Mouse (Mus musculus): ENCODE data around the gene Cyp2d10.
"Not testable (repeated sequence)": the region's sequence is repeated elsewhere in the genome, so short reads cannot be mapped to it uniquely, and the experiment has no call there.

The Cyp2d10 gene

DNA sequence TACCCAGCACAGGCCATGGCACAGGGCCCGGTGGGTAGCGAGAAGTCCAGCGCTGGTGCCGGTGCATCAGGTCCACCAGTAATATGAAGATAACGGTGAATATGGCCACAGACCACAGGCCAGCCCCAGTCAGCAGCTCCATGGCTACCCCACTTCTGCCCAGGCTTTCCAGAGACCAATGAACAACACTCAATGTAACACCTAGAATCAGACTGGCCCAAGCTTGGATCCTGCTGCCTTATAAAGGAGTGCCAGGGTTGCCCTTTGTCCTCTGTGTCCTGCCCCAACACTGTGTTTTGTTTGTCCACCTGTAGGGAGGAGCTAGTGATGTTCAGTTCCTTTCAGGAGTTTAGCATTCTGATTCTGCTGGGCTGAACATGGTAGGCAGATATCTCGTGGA is at the start of gene Cyp2d10:
TSS of gene Cyp2d10 (minus strand) at position 215 of the 400 bp plus-strand sequence.
- no peak for DNase-seq (ENCODE audit: low read depth, low spot score)

DNA sequence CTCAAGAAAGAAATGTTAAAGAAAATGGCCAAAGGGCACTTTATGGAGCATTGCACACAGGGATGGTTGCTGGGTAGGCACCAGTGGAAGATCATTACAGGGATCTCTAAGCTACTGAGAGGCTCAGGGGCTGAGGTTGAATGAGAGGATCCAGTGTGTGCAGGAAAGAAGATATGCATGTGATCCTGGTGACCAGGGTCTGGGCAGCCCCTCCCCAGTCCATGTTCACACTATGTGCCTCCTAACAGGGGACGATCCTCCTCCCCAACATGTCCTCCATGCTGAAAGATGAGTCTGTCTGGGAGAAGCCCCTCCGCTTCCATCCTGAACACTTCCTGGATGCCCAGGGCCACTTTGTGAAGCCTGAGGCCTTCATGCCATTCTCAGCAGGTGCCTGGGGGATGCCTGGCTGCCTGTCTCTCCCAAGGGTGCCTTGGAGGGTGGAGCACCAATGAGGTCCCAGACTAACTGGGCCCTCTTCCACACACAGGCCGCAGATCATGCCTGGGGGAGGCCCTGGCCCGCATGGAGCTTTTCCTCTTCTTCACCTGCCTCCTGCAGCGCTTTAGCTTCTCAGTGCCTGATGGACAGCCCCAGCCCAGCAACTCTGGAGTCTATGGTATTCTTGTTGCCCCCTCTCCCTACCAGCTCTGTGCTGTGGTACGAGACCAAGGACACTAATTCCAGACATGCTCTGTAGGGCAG is 49.2 kb upstream of the Cyp2d10 start:
- DNase-seq (ENCODE audit: low read depth, low spot score), result not testable (repeated sequence)

DNA sequence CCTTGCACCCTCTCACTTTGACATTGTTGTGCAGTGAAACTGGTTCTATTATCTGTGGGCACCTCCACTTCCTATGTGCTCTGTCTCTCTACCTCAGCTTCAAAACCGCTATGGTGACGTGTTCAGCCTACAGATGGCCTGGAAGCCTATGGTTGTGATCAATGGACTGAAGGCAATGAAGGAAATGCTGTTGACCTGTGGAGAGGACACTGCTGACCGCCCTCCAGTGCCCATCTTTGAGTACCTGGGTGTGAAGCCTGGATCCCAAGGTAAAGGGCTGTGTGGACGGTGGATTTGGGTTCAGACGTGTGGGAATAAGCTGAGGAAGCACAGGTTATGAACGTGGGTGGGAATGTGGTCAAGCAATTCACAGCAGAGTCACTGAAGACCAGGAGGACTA is 46.5 kb upstream of the Cyp2d10 start:
- not testable (repeated sequence) for DNase-seq (ENCODE audit: low read depth, low spot score)

DNA sequence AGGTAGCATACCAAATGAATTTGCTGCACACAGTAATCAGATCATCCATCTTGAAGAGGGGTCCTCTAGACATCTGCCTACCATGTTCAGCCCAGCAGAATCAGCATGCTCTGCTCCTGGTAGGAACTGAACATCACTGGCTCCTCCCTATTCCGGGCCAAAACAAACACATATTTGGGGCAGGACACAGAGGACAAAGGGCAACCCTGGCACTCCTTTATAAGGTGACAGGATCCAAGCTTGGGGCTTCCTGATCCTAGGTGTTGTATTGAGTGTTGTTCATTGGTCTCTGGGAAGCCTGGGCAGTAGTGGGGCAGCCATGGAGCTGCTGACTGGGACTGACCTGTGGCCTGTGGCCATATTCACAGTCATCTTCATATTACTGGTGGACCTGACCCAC is 45.1 kb upstream of the Cyp2d10 start:
- DNase-seq (ENCODE audit: low read depth, low spot score), result not testable (repeated sequence)

DNA sequence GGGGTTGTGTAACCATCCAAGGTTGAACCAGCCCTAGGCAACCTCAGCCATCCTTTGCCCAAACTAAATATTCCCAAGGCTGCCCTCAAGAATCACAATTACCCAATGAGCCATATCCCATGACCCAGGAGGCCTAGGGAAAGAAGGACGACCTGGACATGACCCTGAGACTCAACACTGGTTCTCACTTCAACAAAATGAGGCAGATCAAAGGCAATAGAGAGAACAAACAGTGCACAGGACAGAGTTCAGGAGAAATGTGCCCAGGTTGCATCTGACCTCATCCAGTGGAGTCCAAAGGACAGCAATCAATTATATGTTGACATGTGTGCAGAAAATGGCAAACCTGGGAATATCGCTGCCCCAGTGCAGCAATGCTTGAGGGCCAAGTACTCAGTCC is 43.0 kb upstream of the Cyp2d10 start:
- not testable (repeated sequence) for DNase-seq (ENCODE audit: low read depth, low spot score)

DNA sequence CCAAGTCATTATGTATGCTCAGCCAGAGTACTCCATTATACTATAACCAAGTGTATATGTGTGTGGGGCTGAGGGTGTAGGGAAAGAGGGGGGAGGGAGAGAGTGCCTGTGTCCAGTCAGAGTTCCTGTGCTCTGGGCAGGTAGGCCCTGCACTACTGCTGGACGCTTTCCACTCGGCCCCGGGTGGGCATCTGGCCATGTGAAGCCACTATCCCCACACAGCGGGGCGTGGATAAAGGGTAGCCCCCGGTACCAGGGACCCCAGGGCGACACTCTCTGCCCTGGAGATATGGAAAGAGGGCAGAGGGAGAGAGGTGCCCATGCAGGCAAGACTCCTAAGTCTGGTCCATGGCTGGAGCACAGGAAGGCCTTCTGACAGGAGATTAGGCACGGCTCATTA is 38.2 kb upstream of the Cyp2d10 start:
- DNase-seq (ENCODE audit: low read depth, low spot score), result no peak

DNA sequence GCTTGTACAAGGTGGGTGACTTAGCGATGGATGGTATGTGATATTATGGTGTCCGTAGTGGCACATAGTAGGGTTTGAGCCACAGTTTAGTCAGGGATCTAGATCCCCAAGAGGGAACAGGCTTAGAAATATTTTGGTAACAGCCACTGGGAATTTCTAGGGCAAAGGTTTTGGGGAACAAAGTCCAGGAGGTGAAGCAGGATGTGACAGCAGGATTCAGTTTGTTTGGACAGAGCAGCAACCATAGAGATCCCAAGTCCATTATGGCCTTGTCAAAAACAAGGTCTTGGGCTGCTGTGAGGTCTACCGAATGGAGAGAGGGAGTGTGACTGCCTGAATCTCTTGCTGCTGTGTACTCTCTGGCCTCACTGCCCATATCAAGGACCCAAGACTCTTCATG is 36.7 kb upstream of the Cyp2d10 start:
- DNase-seq (ENCODE audit: low read depth, low spot score), result no peak

DNA sequence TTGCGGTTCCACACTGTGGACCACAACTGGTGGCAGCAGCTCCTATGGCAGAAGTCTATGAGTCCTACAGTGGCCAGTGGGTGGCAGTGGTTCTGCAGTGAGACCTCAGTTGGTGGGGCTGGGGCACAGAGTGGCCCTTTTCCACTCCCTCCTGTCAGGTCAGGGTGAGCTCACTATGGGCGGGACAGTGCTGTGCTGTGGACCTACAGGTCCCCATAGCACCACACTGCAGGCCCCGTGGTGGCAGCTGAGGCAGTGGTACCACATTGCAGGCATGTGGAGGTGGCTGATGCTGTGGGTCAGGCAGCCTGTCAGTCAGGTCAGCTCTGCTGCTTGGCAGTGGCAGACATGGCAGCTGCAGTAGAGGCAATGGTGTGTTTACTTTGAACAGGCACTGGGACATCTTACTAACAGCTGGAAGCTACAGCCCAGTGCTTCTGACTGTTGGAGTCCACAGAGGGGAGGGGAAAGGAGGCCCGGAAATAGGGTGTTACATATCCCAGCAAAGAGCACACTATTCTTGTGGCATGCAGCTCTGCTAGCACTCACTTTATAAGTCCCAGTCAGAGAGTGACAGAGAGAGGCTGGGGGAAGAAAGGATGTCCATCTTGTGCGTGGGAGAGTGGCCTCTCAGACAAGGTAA is 31.1 kb upstream of the Cyp2d10 start:
- peak; percentile 4 for DNase-seq (ENCODE audit: low read depth, low spot score)

DNA sequence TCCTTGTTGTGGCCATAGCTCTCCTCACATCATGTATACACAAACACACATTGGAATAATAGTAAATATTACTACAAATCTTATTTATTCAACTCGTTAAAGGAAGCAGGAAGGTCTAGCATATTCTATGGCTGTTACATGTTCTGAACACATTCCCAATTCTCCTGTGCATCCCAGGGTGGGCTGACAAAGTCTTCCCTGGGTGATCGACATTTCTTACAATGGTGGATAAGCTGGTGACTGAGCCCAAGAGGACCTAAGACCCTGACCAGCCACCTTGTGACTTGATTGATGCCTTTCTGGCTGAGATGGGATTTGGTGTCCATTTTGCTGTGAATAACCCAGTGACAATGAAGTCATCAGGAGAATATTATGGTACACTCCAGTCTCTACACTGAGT is 28.6 kb upstream of the Cyp2d10 start:
- no peak for DNase-seq (ENCODE audit: low read depth, low spot score)

DNA sequence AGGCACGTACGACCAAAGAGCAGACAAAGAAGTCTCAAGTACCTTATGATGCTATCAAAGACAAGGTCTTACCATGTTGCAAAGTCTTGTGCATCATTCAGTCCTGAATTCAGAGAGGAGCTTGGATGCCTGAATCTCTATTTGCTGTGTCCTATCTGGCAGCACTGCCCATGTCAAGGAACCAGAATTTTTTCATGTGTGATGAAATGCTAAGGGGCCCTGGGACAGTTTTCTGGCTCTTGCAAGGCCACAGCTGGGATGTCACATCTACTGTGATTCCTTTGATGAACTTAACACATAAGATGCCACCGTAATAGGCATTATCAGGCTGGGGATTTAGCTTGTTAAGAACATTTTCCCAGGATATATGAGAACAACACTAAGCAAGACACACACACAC is 28.0 kb upstream of the Cyp2d10 start:
- DNase-seq (ENCODE audit: low read depth, low spot score), result no peak

DNA sequence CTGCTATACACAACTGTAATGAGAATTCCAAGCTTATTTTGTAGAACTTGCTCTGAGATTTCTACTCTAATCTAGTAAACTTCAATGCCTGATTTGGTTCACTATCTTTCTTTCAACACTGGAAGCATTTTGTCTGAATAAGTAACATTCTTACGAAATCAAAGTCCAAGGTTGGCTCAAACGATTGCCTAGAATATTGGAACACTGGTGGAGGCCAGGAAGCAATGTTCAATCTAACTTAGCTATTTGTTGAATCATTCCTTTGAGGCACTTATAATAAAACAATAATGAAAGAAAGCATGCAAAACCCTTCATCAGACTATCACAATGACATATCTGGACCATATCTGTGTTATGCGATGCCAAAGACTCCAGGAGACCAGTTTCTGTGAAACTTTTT is 27.5 kb upstream of the Cyp2d10 start:
- DNase-seq (ENCODE audit: low read depth, low spot score), result no peak

DNA sequence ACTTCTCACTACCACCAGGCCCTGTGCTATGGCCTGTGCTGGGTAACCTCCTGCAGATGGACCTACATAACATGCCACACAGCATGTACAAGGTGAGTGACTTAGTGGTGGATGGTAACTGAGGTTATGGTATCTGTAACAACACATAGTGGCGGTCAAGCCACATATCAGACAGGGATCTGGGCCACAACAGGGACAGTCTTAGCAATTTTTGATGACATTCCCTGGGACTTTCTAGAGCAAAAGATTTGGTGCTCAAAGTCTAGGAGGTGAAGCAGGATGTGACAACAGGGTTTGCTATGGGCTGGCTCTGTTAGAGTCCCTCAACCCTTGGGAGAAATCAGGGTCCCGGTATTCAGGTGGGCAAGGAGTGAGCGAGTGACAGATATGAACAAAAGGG is 26.6 kb upstream of the Cyp2d10 start:
- DNase-seq (ENCODE audit: low read depth, low spot score), result no peak

DNA sequence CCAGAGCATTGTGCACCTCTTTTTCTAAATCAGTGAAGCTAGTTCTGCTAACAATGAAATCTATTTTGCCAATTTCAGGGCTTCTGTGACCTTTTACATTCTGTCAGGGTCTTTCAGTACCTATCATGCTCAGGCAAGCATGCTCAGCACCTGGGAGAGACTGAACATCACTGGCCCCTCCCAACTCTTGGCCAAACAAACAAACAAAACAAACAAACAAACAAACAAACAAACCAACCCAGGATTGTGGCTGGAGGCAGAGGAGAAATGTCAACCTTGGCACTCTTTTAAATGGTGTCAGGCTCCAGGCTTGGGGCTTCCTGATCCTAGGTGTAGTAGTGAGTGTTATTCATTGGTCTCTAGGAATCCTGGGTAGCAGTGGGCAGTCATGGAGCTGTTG is 26.1 kb upstream of the Cyp2d10 start, which contains the start of gene Cyp2d9:
TSS of gene Cyp2d9 (plus strand) at position 301 of the 400 bp plus-strand sequence.
- no peak for DNase-seq (ENCODE audit: low read depth, low spot score)

DNA sequence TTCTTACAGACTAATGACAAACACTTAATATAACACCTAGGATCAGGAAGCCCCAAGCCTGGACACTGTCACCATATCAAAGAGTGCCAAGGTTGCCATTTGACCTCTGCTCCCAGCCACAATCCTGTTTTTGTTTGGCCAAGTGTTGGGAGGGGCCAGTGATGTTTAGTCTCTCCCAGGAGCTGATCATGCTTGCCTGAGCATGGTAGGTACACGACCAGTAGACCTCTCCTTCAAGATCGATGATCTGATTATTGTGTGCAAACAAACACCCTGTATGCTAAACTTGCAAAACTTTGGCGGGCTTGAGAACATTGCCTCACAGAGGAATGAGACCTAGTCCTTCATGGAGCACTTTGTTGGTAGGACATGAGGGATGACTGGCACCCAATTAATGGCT is 16.5 kb upstream of the Cyp2d10 start:
- DNase-seq (ENCODE audit: low read depth, low spot score), result no peak

DNA sequence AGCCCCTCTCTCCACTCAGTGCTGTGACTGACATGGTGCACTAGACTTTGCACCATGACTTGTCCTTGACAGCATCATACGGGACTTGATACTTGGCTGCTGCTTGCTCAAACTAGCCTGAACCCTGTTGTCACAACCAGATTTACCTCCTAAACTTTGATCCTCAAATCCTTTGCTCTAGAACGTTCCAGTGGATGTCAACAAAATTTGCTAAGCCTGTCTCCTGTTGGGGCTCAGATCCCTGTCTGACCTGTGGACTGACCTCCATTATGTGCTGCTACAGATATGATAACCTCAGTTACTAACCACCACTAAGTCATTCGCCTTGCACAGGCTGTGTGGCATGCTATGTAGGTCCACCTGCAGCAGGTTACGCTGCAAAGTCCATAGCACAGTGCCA is 15.9 kb upstream of the Cyp2d10 start:
- DNase-seq (ENCODE audit: low read depth, low spot score), result no peak

DNA sequence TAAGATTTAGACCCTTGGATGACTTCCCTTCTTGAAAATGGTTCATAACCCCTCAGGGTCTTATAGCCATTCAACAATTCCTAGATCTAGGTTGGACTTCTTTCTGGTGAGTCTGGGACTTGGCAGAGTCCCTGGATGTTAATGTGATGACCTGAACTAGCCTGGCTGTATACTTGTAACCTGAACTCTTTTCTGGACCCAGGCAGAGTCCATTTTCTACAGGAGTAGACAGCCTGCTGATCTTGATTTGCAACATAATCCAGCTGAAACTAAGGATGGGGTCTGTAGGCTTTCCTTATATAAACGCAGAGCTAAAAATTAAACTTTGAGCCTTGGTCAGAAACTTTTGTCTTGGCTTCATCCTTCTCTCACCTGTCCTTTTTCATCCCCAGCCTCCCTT is 11.6 kb upstream of the Cyp2d10 start:
- DNase-seq (ENCODE audit: low read depth, low spot score), result no peak

DNA sequence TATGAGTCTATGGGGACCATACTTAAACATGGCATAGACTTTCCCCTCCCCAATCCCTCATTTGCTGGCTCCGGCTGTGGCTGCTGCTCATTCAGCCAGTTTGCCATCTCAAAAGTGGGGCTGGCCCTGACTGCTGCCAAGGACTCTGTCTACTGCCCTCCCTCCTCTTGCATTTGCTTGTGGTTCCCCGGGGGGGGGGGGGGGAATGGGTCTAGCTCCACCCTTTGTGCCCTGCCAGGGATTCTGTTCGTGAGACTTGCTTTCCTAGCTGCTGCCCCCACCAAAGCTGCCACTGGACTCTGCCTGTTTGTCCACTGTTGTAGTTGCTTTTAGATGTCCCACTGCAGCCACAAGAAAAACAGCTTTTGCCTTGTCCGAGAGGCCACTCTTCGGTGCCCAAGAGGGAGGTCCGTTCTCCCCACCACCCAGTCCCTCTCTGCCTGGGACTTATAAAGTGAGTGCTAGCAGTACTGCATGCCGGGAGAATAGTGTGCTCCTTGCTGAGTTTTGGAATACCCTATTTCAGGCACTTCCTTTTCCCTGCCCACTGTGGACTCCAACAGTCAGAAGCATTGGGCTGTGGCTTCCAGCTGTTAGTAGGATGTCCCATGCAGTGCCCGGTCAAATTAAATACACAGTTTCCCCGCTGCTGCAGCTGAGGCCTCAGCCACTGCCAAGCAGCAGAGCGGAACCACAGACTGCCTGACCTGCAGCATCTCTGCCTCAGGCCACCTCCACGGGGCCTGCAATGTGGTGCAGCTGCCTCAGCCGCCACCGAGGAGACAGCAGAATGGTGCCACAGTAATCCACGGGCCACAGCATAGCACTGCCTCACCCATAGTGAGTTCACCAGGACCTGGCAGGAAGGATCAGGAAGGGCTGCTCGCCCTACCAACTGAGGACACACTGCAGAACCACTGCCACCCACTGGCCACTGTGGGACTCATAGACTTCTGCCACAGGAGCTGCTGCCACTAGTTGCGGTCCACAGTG is 10.1 kb upstream of the Cyp2d10 start:
- DNase-seq (ENCODE audit: low read depth, low spot score), result peak; percentile 69

DNA sequence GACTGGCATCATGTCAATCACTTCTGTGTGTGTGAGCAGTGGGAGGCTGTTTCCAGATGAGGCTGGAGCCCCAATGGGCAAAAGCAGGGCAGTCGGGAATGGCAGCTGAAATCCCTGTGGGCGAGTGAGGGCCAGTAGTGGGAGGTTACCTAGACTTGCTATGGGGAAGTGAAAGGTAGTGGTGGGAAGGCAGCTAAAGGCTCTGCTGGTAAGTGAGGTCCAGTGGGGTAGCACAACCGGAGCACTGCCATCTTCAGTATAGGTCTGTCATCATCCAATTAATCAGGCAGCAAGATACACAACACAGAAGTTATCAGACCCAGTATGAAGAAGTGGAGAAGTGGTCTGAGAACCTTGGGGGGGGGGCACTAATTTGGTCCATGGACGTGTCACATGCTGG is 541 bp upstream of the Cyp2d10 start:
- DNase-seq (ENCODE audit: low read depth, low spot score), result no peak

DNA sequence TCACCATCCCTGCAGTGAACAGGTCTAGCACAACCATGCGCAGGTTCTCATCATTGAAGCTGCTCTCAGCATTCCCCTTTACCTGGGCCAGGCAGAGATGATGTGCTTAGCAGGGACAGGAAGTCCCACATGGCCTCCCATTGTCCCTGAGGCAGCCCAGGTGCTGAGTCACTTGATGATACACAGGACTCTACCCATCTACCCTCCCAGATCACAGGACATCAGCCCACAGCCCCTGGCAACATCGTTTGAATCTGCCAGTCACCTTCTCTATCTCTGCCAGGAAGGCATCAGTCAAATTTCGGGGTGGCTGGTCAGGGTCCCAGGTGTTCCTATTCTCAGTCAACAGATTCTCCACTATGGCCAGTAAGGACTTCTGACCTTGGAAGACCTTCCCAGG is 2.8 kb downstream of the Cyp2d10 start:
- no peak for DNase-seq (ENCODE audit: low read depth, low spot score)

DNA sequence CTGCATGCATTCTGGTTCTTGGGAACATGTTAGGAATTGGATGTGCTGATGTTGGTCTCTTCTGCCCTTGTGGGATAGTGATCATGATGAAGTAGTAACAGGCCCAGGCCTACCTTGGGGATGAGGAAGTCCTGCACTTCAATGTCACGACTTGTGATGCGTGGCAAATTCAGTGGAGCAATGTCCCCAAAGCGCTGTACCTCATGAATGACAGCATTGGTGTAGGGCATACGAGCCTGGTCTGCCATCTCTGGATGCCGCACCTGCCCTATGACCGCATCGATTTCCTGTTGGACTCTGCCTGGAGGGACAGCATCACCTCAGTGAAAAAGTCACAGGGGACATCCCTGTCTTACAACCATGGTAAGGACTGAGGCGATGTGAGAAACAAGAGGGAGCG is 3.4 kb downstream of the Cyp2d10 start:
- no peak for DNase-seq (ENCODE audit: low read depth, low spot score)

DNA sequence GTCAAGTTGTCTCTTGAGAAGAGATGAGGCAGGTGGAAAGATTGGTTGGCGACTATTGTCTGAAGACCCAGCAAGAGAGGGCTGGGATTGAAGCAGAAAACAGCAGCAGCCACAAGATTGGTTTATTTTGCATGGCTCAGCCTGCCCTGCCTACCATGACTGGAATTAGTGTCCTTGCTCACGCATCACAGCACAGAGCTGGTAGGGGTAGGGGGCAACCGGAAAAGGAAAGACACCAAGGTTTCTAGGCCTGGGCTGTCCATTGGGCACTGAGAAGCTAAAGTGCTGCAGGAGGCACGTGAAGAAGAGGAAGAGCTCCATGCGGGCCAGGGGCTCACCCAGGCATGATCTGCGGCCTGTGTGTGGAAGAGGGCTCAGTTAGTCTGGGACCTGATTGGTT is 4.3 kb downstream of the Cyp2d10 start:
- no peak for DNase-seq (ENCODE audit: low read depth, low spot score)

DNA sequence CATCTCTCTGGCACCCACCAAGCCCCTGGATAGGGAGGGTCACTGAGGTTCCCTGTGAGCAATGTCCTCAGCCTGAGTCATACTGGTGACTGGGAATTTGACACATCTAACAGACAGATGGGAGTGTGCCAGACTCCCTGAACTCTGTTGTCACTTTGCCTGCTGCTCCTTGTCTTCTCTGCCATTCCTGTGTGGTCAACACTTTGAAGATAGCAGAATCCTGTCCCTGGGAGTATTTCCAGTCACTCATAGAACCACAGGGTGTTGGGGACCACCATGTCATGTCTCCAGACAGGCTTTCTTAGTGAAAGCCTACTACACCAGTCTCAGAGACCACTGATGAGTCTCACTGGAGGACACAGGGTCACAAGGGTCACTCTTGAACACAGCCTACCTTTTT is 4.9 kb downstream of the Cyp2d10 start:
- no peak for DNase-seq (ENCODE audit: low read depth, low spot score)
